Mouse (Mus musculus): ENCODE measurements around the gene Gm10722. TPM values are rescaled to one million over a fixed set of nuclear protein-coding genes. Genes with fewer than 3 reads are reported as not detected.
"Not testable (repeated sequence)": the region's sequence is repeated elsewhere in the genome, so short reads cannot be mapped to it uniquely, and the experiment has no call there.

Gm10722 gene
- total RNA-seq, 2 experiments from 2014 or later: not detected

GRCm38 (mm10) chr9:3024912-3025467 lies 24.3 kb downstream of the Gm10722 start, which contains the start of gene Gm10717:
Gm10717 (plus strand) TSS chr9:3025417.
- not testable (repeated sequence) for ATAC-seq (replicated peaks; ENCODE audit: poor library complexity)

DNA sequence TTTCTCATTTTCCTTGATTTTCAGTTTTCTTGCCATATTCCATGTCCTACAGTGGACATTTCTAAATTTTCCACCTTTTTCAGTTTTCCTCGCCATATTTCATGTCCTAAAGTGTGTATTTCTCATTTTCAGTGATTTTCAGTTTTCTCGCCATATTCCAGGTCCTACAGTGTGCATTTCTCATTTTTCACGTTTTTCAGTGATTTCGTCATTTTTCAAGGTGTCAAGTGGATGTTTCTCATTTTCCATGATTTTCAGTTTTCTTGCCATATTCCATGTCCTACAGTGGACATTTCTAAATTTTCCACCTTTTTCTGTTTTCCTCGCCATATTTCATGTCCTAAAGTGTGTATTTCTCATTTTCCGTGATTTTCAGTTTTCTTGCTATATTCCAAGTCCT lies 24.9 kb downstream of the Gm10722 start:
- ATAC-seq (replicated peaks; ENCODE audit: poor library complexity): not testable (repeated sequence)

DNA sequence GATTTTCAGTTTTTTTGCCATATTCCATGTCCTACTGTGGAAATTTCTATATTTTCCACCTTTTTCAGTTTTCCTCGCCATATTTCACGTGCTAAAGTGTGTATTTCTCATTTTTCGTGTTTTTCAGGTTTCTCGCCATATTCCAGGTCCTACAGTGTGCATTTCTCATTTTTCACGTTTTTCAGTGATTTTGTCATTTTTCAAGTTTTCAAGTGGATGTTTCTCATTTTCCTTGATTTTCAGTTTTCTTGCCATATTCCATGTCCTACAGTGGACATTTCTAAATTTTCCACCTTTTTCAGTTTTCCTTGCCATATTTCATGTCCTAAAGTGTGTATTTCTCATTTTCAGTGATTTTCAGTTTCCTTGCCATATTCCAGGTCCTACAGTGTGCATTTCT lies 25.4 kb downstream of the Gm10722 start:
- ATAC-seq (replicated peaks; ENCODE audit: poor library complexity): not testable (repeated sequence)

DNA sequence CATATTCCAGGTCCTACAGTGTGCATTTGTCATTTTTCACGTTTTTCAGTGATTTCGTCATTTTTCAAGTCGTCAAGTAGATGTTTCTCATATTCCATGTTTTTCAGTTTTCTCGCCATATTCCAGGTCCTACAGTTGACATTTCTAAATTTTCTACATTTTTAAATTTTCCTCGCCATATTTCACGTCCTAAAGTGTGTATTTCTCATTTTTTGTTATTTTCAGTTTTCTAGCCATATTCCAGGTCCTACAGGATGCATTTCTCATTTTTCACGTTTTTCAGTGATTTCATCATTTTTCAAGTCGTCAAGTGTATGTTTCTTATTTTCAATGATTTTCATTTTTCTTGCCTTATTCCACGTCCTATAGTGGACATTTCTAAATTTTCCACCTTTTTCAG lies 26.0 kb downstream of the Gm10722 start:
- ATAC-seq (replicated peaks; ENCODE audit: poor library complexity): not testable (repeated sequence)

DNA sequence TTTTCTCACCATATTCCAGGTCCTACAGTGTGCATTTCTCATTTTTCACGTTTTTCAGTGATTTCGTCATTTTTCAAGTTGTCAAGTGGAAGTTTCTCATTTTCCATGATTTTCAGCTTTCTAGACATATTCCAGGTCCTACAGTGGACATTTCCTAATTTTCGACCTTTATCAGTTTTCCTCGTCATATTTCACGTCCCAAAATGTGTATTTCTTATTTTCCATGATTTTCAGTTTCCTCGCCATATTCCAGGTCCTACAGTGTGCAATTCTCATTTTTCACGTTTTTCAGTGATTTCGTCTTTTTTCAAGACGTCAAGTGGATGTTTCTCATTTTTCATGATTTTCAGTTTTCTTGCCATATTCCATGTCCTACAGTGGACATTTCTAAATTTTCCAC lies 26.5 kb downstream of the Gm10722 start:
- ATAC-seq (replicated peaks; ENCODE audit: poor library complexity): not testable (repeated sequence)

DNA sequence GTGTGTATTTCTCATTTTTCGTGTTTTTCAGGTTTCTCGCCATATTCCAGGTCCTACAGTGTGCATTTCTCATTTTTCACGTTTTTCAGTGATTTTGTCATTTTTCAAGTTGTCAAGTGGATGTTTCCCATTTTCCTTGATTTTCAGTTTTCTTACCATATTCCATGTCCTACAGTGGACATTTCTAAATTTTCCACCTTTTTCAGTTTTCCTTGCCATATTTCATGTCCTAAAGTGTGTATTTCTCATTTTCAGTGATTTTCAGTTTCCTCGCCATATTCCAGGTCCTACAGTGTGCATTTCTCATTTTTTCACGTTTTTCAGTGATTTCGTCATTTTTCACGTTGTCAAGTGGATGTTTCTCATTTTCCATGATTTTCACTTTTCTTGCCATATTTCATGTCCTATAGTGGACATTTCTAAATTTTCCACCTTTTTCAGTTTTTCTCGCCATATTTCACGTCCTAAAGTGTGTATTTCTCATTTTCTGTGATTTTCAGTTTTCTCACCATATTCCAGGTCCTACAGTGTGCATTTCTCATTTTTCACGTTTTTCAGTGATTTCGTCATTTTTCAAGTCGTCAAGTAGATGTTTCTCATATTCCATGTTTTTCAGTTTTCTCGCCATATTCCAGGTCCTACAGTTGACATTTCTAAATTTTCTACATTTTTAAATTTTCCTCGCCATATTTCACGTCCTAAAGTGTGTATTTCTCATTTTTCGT lies 28.7 kb downstream of the Gm10722 start:
- not testable (repeated sequence) for ATAC-seq (replicated peaks; ENCODE audit: poor library complexity)

- ATAC-seq (replicated peaks; ENCODE audit: poor library complexity): not testable (repeated sequence)
These were observed 30.1 kb downstream of the Gm10722 start for GRCm38 (mm10) chr9:3030677-3031318.

GRCm38 (mm10) chr9:3034299-3034698 lies 33.6 kb downstream of the Gm10722 start, which contains the start of gene Gm17535:
Gm17535 (plus strand) TSS chr9:3034599.
- not testable (repeated sequence) for ATAC-seq (replicated peaks; ENCODE audit: poor library complexity)

DNA sequence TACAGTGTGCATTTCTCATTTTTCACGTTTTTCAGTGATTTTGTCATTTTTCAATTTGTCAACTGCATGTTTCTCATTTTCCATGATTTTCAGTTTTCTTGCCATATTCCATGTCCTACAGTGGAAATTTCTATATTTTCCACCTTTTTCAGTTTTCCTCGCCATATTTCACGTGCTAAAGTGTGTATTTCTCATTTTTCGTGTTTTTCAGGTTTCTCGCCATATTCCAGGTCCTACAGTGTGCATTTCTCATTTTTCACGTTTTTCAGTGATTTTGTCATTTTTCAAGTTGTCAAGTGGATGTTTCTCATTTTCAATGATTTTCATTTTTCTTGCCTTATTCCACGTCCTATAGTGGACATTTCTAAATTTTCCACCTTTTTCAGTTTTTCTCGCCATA lies 35.9 kb downstream of the Gm10722 start, which contains the start of gene Gm10715:
Gm10715 (plus strand) TSS at position 301 of the 400 bp plus-strand sequence.
- ATAC-seq (replicated peaks; ENCODE audit: poor library complexity): not testable (repeated sequence)

DNA sequence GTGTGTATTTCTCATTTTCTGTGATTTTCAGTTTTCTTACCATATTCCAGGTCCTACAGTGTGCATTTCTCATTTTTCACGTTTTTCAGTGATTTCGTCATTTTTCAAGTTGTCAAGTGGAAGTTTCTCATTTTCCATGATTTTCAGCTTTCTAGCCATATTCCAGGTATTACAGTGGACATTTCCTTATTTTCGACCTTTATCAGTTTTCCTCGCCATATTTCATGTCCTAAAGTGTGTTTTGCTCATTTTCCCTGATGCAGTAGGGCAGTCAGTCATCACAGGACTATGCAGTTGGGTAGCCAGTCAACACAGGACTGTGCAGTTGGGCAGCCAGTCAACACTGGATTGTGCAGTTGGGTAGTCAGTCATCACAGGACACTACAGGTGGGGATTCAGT lies 37.4 kb downstream of the Gm10722 start:
- ATAC-seq (replicated peaks; ENCODE audit: poor library complexity): not testable (repeated sequence)

Other genes starting within 250 kb of the Gm10722 start
- not detected in 2 replicates for gene Gm11168, start 2.4 kb downstream of the Gm10722 start, total RNA-seq (2015)
- not detected in 2 replicates for gene Gm11168, start 2.4 kb downstream of the Gm10722 start, total RNA-seq (2017)
- gene Gm10721, start 12.2 kb downstream of the Gm10722 start, total RNA-seq (2015): not detected in 2 replicates
- gene Gm10721, start 12.2 kb downstream of the Gm10722 start, total RNA-seq (2017): 1.0 TPM in 1 of 2 replicates, not detected in the other
- not detected in 2 replicates for gene Gm10720, start 14.7 kb downstream of the Gm10722 start, total RNA-seq (2015)
- not detected in 2 replicates for gene Gm10720, start 14.7 kb downstream of the Gm10722 start, total RNA-seq (2017)
- gene Gm10719, start 16.5 kb downstream of the Gm10722 start, total RNA-seq (2015): not detected in 2 replicates
- 0.91 and 1.0 TPM in 2 replicates for gene Gm10719, start 16.5 kb downstream of the Gm10722 start, total RNA-seq (2017)
- not detected in 2 replicates for gene Gm10718, start 22.6 kb downstream of the Gm10722 start, total RNA-seq (2015)
- gene Gm10718, start 22.6 kb downstream of the Gm10722 start, total RNA-seq (2017): 0.50 TPM in 1 of 2 replicates, not detected in the other
- not detected in 2 replicates for gene Gm10717, start 24.5 kb downstream of the Gm10722 start, total RNA-seq (2015)
- 0.51 TPM in 1 of 2 replicates, not detected in the other for gene Gm10717, start 24.5 kb downstream of the Gm10722 start, total RNA-seq (2017)
- gene Gm17535, start 33.7 kb downstream of the Gm10722 start, total RNA-seq (2015): not detected in 2 replicates
- 0.37 TPM in 1 of 2 replicates, not detected in the other for gene Gm17535, start 33.7 kb downstream of the Gm10722 start, total RNA-seq (2017)
- not detected in 2 replicates for gene Gm10715, start 36.0 kb downstream of the Gm10722 start, total RNA-seq (2015)
- gene Gm10715, start 36.0 kb downstream of the Gm10722 start, total RNA-seq (2017): not detected in 2 replicates